8 mouse cellular contexts compared by ENCODE assay signal in the genomic region with DNA sequence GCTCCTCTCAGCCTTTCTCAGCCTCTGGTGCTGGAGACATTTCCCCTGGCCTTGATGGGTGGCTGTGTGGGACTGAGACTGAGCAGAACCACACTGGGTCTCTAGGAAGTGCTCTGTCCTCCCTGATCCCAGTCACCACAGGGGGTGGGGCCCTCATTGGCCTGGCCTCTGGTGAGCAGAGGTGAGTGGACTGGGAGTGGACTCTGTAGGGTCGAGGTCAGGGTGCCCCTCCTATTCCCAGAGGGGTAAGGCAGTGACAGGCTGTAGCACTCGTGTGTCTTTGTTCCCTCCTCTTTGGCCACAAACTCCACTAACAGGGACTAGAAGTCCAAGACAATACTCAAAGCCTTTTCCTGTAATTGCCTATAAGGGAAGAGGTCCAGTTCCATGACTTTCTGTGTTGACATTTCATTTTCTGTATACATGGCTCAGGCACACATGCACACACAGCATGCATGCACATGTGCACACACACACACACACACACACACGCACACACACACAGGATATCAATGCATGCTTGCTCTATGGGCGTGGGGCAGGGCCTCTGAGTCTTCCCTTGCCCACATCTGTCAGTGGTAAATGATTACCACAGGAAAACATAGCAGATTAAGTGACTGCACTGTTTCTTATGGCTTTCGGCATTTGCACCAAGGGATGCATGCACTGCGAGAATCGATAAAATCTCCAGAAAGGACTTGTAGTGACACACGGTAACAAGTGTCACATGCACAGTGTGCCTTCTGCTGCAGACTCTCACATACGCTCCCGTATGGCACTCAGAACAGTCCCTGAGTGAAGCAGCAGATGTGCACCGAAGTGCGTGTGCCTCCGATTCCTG.
A peak's percentile ranks its signal among the peaks of the same experiment; 100 is the strongest.
DNase-seq lines count a peak whose midpoint lies in the region; ATAC-seq lines count a peak whose summit lies in the region.

No protein-coding gene starts in this region.

- no peaks in the 10 kb centered on the region for H3K36me3 ChIP-seq in lung, embryonic 16.5 days (ENCODE audit: control insufficient read depth, insufficient read depth, low read length)
- H3K36me3 ChIP-seq in heart, embryonic 14.5 days (ENCODE audit: control insufficient read depth, insufficient read depth, low read length): no peaks in the 10 kb centered on the region
- peaks cover 22% of the 10 kb centered on the region for H3K36me3 ChIP-seq in kidney, embryonic 16.5 days (ENCODE audit: insufficient read depth, low read length)
- peaks cover 8% of the 10 kb centered on the region; the same call in 1 of the 2 replicates for H3K36me3 ChIP-seq in midbrain, embryonic 15.5 days (replicated peaks)

- H3K27ac ChIP-seq in lung, embryonic 16.5 days (ENCODE audit: low read length): peak overlapping the region; percentile 92
- peak overlapping the region; percentile 68 to 82 for H3K27ac ChIP-seq in heart, embryonic 14.5 days (replicated peaks in 1 of 2; ENCODE audit: control insufficient read depth in 1 of 2, insufficient read depth in 1 of 2, low read depth in 2 of 2, low read length in 2 of 2)
- H3K27ac ChIP-seq in kidney, embryonic 16.5 days (ENCODE audit: low read length): peak overlapping the region; percentile 94
- H3K27ac ChIP-seq in midbrain, embryonic 15.5 days: peak overlapping the region; percentile 77

- H3K9me3 ChIP-seq in lung, embryonic 16.5 days (ENCODE audit: control insufficient read depth, low read length): peaks cover 7% of the 10 kb centered on the region
- peaks cover 6% of the 10 kb centered on the region for H3K9me3 ChIP-seq in heart, embryonic 14.5 days (ENCODE audit: control insufficient read depth, low read length)
- peaks cover 8% of the 10 kb centered on the region for H3K9me3 ChIP-seq in kidney, embryonic 16.5 days (ENCODE audit: low read length)
- H3K9me3 ChIP-seq in midbrain, embryonic 15.5 days: no peaks in the 10 kb centered on the region

- WGBS in lung, embryonic 16.5 days: 43% methylated on average over 13 of the region's 13 CpGs
- WGBS in heart, embryonic 14.5 days: 66% methylated on average over 13 of the region's 13 CpGs
- WGBS in kidney, embryonic 16.5 days: 50% methylated on average over 13 of the region's 13 CpGs
- 61% methylated on average over 13 of the region's 13 CpGs for WGBS in midbrain, embryonic 15.5 days

- H3K27me3 ChIP-seq in lung, embryonic 16.5 days (ENCODE audit: control insufficient read depth, insufficient read depth, low read depth, low read length): no peaks in the 10 kb centered on the region
- H3K27me3 ChIP-seq in heart, embryonic 14.5 days (ENCODE audit: control insufficient read depth, insufficient read depth, low read length): no peaks in the 10 kb centered on the region
- no peaks in the 10 kb centered on the region for H3K27me3 ChIP-seq in kidney, embryonic 16.5 days (ENCODE audit: insufficient read depth, low read length)
- no peaks in the 10 kb centered on the region for H3K27me3 ChIP-seq in midbrain, embryonic 15.5 days (replicated peaks)

- no peak overlapping the region for H3K4me3 ChIP-seq in lung, embryonic 16.5 days (ENCODE audit: low read length)
- H3K4me3 ChIP-seq in heart, embryonic 14.5 days (ENCODE audit: control insufficient read depth in 1 of 2, insufficient read depth in 1 of 2, low read depth in 1 of 2, low read length in 2 of 2): no peak overlapping the region
- no peak overlapping the region for H3K4me3 ChIP-seq in kidney, embryonic 16.5 days (ENCODE audit: low read length)
- H3K4me3 ChIP-seq in midbrain, embryonic 15.5 days: no peak overlapping the region

- H3K9ac ChIP-seq in lung, embryonic 16.5 days (ENCODE audit: low read length): peak overlapping the region; percentile 8; the same call in 1 of the 2 replicates
- H3K9ac ChIP-seq in heart, embryonic 14.5 days (ENCODE audit: low read length): 0 out of 2 replicates have a peak overlapping the region, but pooled peaks have one; percentile 18
- H3K9ac ChIP-seq in kidney, embryonic 16.5 days (replicated peaks; ENCODE audit: low read length): peak overlapping the region; percentile 28; the same call in 1 of the 2 replicates
- H3K9ac ChIP-seq in midbrain, embryonic 15.5 days: no peak overlapping the region

- 0 out of 2 replicates have a peak, but pooled peaks have one; percentile 0 for ATAC-seq in lung, embryonic 16.5 days (ENCODE audit: low read depth)
- ATAC-seq in heart, embryonic 14.5 days (ENCODE audit: insufficient number of reproducible peaks, insufficient read depth, low FRiP score, low read depth): no peak
- peak; percentile 12; the same call in 1 of the 2 replicates for ATAC-seq in kidney, embryonic 16.5 days (ENCODE audit: low FRiP score, low TSS enrichment)
- peak; percentile 12; the same call in 1 of the 2 replicates for ATAC-seq in midbrain, embryonic 15.5 days (replicated peaks)

- peaks cover 26% of the 10 kb centered on the region for H3K4me1 ChIP-seq in lung, embryonic 16.5 days (replicated peaks; ENCODE audit: control insufficient read depth, insufficient read depth, low read length)
- peaks cover 26 to 39% of the 10 kb centered on the region in 2 experiments for H3K4me1 ChIP-seq in heart, embryonic 14.5 days (ENCODE audit: control insufficient read depth in 2 of 2, insufficient read depth in 2 of 2, low read length in 2 of 2)
- peaks cover 28% of the 10 kb centered on the region for H3K4me1 ChIP-seq in kidney, embryonic 16.5 days (ENCODE audit: insufficient read depth, low read length)
- peaks cover 49% of the 10 kb centered on the region for H3K4me1 ChIP-seq in midbrain, embryonic 15.5 days

- DNase-seq in lung, adult 18-20 months: no peak
- no peak for DNase-seq in layer of hippocampus, postnatal 10 days (ENCODE audit: low spot score in 2 of 2)
- DNase-seq in left cerebral cortex, adult 9 months (ENCODE audit: low spot score in 2 of 2): no peak
- no peak for DNase-seq in adrenal gland, adult 8-10 months

- no peak overlapping the region for H3K4me2 ChIP-seq in lung, embryonic 16.5 days (ENCODE audit: low read depth, low read length)
- H3K4me2 ChIP-seq in heart, embryonic 14.5 days (ENCODE audit: low read length): peak overlapping the region; percentile 40; the same call in 1 of the 2 replicates
- H3K4me2 ChIP-seq in kidney, embryonic 16.5 days (replicated peaks; ENCODE audit: low read depth, low read length): no peak overlapping the region
- no peak overlapping the region for H3K4me2 ChIP-seq in midbrain, embryonic 15.5 days
